Mouse (Mus musculus) liver, postnatal 0 days (tissue): ENCODE results near the gene Myo6. TPM values are rescaled to one million over a fixed set of nuclear protein-coding genes. Genes with fewer than 3 reads are reported as not detected.

ENCODE experiments used
- ATAC-seq: fragments of 200-750 bp; cut with Nextera tagmentation; 2 replicates; pipeline ENCODE4 v1.8.0; 2017; ENCODE audit warnings: mild to moderate bottlenecking, moderate library complexity
- DNase-seq: peaks from one replicate; pipeline ENCODE4 v3.0.0-alpha.2; 2016
- H3K27ac ChIP-seq: fragments of 300-500 bp; sonication (generic); 2 replicates; pipeline ENCODE4 v1.5.1; 2014; ENCODE audit warnings: antibody characterized with exemption, moderate library complexity, mild to moderate bottlenecking, low read depth
- H3K27me3 ChIP-seq: fragments of 300-500 bp; sonication (generic); 2 replicates; pipeline ENCODE4 v1.6.1; 2014; ENCODE audit warnings: low read length, control low read depth, mixed read lengths; ENCODE audit not compliant: insufficient read depth
- H3K36me3 ChIP-seq: fragments of 300-500 bp; sonication (generic); replicated peaks from 2 replicates; pipeline ENCODE4 v1.6.1; 2014; ENCODE audit warnings: mild to moderate bottlenecking, control low read depth, low read length, moderate library complexity, mixed read lengths; ENCODE audit not compliant: insufficient read depth
- H3K4me1 ChIP-seq: fragments of 300-500 bp; sonication (generic); 2 replicates; pipeline ENCODE4 v1.6.1; 2014; ENCODE audit warnings: antibody characterized with exemption, mild to moderate bottlenecking, control low read depth; ENCODE audit not compliant: insufficient read depth
- H3K4me2 ChIP-seq: fragments of 300-500 bp; sonication (generic); 2 replicates; pipeline ENCODE4 v1.6.1; 2014; ENCODE audit warnings: low read depth, mild to moderate bottlenecking, low read length, moderate library complexity, mixed read lengths
- H3K4me3 ChIP-seq: fragments of 300-500 bp; sonication (generic); 2 replicates; pipeline ENCODE4 v1.5.1; 2014; ENCODE audit warnings: low read depth, low read length
- H3K9ac ChIP-seq: fragments of 300-500 bp; sonication (generic); replicated peaks from 2 replicates; pipeline ENCODE4 v1.6.1; 2014; ENCODE audit warnings: mild to moderate bottlenecking, moderate library complexity
- H3K9me3 ChIP-seq: fragments of 300-500 bp; sonication (generic); 2 replicates; pipeline ENCODE4 v1.6.1; 2016; ENCODE audit warnings: mild to moderate bottlenecking, control low read depth, low read length, mixed read lengths
- CTCF ChIP-seq: sonication (generic); IDR thresholded peaks from 2 replicates; pipeline ENCODE4 v1.5.1; 2016; ENCODE audit warnings: antibody characterized with exemption, low read depth
- EP300 ChIP-seq: IDR thresholded peaks from 2 replicates; pipeline ENCODE4 v1.6.1; 2016; ENCODE audit warnings: antibody characterized with exemption, low read depth, mild to moderate bottlenecking
- WGBS: fragments of 180-500 bp; shearing (Covaris S2); extraction: QIAGEN DNeasy Blood & Tissue Kit; methylation state at CpG from one replicate; pipeline ENCODE4 v1.1.7; 2014; ENCODE audit not compliant: insufficient replicate concordance; 5-methylcytosine and 5-hydroxymethylcytosine counted together
- polyA plus RNA-seq: library from polyadenylated mRNA; unstranded; fragments of >200 nt; fragmentation: Nextera tagmentation; extraction: Ambion mirVana; gene quantifications from 2 replicates; pipeline ENCODE4 v1.2.1, GENCODE M21; 2015

The Myo6 gene
- polyA plus RNA-seq, 1 experiment from 2014 or later: 4.4 TPM

GRCm38 (mm10) chr9:80216786-80217501, 52.1 kb downstream of the Myo6 start:
- no peak for DNase-seq
- 77% methylated on average over 16 of the region's 16 CpGs for WGBS
- H3K9me3 ChIP-seq: no peaks in the 10 kb centered on the region
- no peak overlapping the region for H3K27ac ChIP-seq
- no peak overlapping the region for H3K4me3 ChIP-seq
- no peaks in the 10 kb centered on the region for H3K4me1 ChIP-seq
- H3K27me3 ChIP-seq: no peaks in the 10 kb centered on the region
- H3K9ac ChIP-seq: no peak overlapping the region
- H3K36me3 ChIP-seq: no peaks in the 10 kb centered on the region; the same call in 1 of the 2 replicates
- TF ChIP-seq CTCF: no peak
- no peak for TF ChIP-seq EP300
- no peak for ATAC-seq
- H3K4me2 ChIP-seq: no peak overlapping the region

GRCm38 (mm10) chr9:80218718-80219117, 53.9 kb downstream of the Myo6 start:
- Histone ChIP-seq H3K4me3 (no peak overlapping the region), H3K27me3 (no peaks in the 10 kb centered on the region), H3K9me3 (no peaks in the 10 kb centered on the region), H3K4me1 (no peaks in the 10 kb centered on the region), H3K4me2 (no peak overlapping the region), H3K9ac (no peak overlapping the region), H3K27ac (no peak overlapping the region), H3K36me3 (no peaks in the 10 kb centered on the region; the same call in 1 of the 2 replicates)
- DNase-seq: no peak
- ATAC-seq: no peak
- 83% methylated on average over 6 of the region's 6 CpGs for WGBS
- no peak for TF ChIP-seq CTCF
- no peak for TF ChIP-seq EP300

GRCm38 (mm10) chr9:80223989-80224635, 59.3 kb downstream of the Myo6 start:
- DNase-seq (no peak), ATAC-seq (no peak)
- no peak overlapping the region for H3K4me3 ChIP-seq
- H3K9me3 ChIP-seq: no peaks in the 10 kb centered on the region
- WGBS: 75% methylated on average over 11 of the region's 11 CpGs
- no peaks in the 10 kb centered on the region for H3K27me3 ChIP-seq
- no peaks in the 10 kb centered on the region; the same call in 1 of the 2 replicates for H3K36me3 ChIP-seq
- H3K4me1 ChIP-seq: no peaks in the 10 kb centered on the region
- no peak overlapping the region for H3K4me2 ChIP-seq
- no peak overlapping the region for H3K27ac ChIP-seq
- no peak for TF ChIP-seq CTCF
- no peak for TF ChIP-seq EP300
- no peak overlapping the region for H3K9ac ChIP-seq

GRCm38 (mm10) chr9:80226579-80227325, 61.9 kb downstream of the Myo6 start:
- Histone ChIP-seq H3K4me2 (no peak overlapping the region), H3K27ac (no peak overlapping the region), H3K9ac (no peak overlapping the region), H3K27me3 (no peaks in the 10 kb centered on the region), H3K36me3 (no peaks in the 10 kb centered on the region; the same call in 1 of the 2 replicates), H3K4me3 (no peak overlapping the region), H3K9me3 (no peaks in the 10 kb centered on the region), H3K4me1 (no peaks in the 10 kb centered on the region)
- ATAC-seq (no peak), DNase-seq (no peak)
- 78% methylated on average over 5 of the region's 5 CpGs for WGBS
- TF ChIP-seq EP300 (no peak), CTCF (no peak)

DNA sequence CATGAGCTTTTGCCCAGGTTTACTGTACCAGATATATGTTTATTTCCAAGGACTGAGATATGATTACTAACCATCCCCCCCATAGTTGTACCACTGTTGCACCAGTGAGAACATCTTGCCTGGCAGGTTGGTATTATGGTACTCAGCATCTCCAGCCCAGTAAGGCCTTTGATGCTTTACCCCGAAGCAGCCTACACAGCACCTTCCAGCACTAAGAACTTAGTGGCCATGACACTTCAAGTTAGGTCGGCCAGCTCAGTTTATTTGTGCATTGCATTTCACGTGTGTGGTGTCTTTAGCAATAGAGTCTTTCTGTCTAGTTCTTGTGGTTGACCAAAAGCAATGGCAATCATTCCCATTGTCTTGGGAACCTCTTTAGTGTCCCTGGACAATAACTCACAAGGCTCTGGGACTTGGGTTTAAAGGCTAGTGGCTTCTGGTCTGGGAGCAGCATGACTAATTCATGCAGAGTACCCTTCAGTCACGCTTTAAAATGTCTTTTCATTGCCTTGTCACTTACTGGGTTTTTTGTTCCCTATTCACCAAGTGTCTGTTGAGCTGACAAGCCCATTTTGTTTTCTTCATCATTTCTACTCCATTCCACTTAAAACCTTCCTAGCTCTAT, 69.1 kb downstream of the Myo6 start:
- WGBS: 79% methylated on average over 4 of the region's 4 CpGs
- no peaks in the 10 kb centered on the region for H3K36me3 ChIP-seq
- no peak overlapping the region for H3K4me2 ChIP-seq
- no peaks in the 10 kb centered on the region for H3K4me1 ChIP-seq
- H3K9me3 ChIP-seq: no peaks in the 10 kb centered on the region
- no peak for DNase-seq
- no peak overlapping the region for H3K4me3 ChIP-seq
- H3K27ac ChIP-seq: no peak overlapping the region
- ATAC-seq: no peak
- no peak overlapping the region for H3K9ac ChIP-seq
- no peaks in the 10 kb centered on the region for H3K27me3 ChIP-seq
- TF ChIP-seq EP300 (no peak), CTCF (no peak)
